Mouse (Mus musculus): Measurements from ENCODE around the gene Antxr2. TPM values are rescaled to one million over a fixed set of nuclear protein-coding genes. Genes with fewer than 3 reads are reported as not detected.

The Antxr2 gene
- total and polyA plus RNA-seq, 3 experiments = 3.6 to 4.0 (median 3.9) TPM

DNA sequence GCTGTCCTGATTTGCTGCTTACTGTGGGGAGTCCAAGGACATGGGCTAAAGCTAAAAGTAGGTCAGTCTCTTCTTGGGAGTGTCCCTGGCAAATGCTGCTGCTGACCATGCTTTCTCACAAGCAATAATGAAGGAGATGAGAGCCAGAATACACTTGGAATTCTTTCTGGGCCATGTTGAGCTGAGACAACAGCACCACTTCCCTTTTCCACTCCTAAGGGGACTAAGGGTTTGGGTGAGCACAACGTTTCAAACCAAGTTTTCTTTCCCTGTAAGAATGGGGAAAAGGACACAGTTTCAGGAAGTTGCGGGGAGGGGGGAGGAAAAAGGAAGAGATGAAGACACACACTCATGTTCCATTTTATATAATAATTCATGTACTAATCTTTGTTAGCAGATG lies 3.4 kb upstream of the Antxr2 start:
- no peak overlapping the region for H3K4me3 ChIP-seq (replicated peaks in 1 of 3; ENCODE audit: low read depth in 2 of 3, low read length in 2 of 3, poor library complexity in 1 of 3)
- no peaks in the 10 kb centered on the region for H3K9me3 ChIP-seq (replicated peaks; ENCODE audit: low read length)
- in situ Hi-C loops (cut with MboI; ENCODE audit: low pct_ligation_motif_present, low pct_unique_long_range_greater_than_20kb, low sequenced_read_pairs) (no loop called here), dilution Hi-C loops (cut with MboI; ENCODE audit: extremely low pct_ligation_motif_present, extremely low pct_unique_long_range_greater_than_20kb, low sequenced_read_pairs) (no loop called here)
- no peak overlapping the region for H3K9ac ChIP-seq (ENCODE audit: insufficient read depth, low read depth)
- no peak overlapping the region for H3K27ac ChIP-seq (ENCODE audit: insufficient read depth, low read depth)
- H3K36me3 ChIP-seq (replicated peaks in 1 of 2; ENCODE audit: control insufficient read depth in 1 of 2, insufficient read depth in 1 of 2, low read length in 1 of 2) = no peaks in the 10 kb centered on the region
- peaks cover 9% of the 10 kb centered on the region; the same call in 1 of the 2 replicates for H3K79me2 ChIP-seq (replicated peaks; ENCODE audit: control insufficient read depth, extremely low read depth, insufficient read depth, poor library complexity, severe bottlenecking)
- H3K4me2 ChIP-seq (ENCODE audit: insufficient read depth, low read depth, poor library complexity, severe bottlenecking) = no peak overlapping the region
- DNase-seq (ENCODE audit: extremely low read depth) = no peak
- no peaks in the 10 kb centered on the region for H3K27me3 ChIP-seq (replicated peaks)
- H3K4me1 ChIP-seq (ENCODE audit: control insufficient read depth in 1 of 2, insufficient read depth in 2 of 2) = peaks cover 13 to 29% of the 10 kb centered on the region in 2 experiments
- TF ChIP-seq HCFC1 (IDR thresholded peaks at IDR 0.05; ENCODE audit: low read depth, low read length) (no peak), MYC (IDR thresholded peaks at IDR 0.05; ENCODE audit: low read depth, low read length) (no peak), IRF4 (IDR thresholded peaks at IDR 0.05; ENCODE audit: low read depth, low read length) (no peak), SIN3A (IDR thresholded peaks at IDR 0.05; ENCODE audit: low read length) (no peak)

DNA sequence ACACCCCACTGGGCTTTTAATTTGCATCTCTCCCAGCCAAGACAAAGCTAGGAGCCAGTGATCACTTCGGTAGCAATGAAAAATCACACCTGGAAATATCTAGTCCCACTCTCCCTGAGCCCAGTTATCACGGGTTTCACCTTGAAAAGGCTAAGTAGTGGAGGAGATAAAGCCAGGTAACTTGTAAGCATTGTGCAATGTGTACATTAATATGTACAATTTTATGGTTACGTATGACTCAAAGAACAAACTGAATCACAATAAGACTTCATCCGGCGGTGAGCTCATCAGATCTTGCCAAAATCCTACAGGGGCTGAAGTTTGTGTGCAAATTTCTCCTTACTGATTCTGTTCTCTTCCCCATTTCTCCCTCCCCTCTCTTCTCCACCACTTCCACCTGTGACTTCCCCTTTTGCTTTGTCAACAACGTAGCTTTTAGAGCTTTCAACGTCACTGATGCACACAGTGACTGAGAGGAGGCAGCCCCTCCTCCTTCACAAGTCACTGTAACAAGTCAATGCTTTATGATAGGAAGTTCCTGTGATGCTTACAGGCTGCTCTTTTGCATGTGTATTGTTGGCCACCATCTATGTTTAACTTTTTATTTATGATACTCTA lies 2.1 kb upstream of the Antxr2 start:
- peaks cover 10% of the 10 kb centered on the region; the same call in 1 of the 2 replicates for H3K79me2 ChIP-seq (replicated peaks; ENCODE audit: control insufficient read depth, extremely low read depth, insufficient read depth, poor library complexity, severe bottlenecking)
- no peak overlapping the region for H3K4me2 ChIP-seq (ENCODE audit: insufficient read depth, low read depth, poor library complexity, severe bottlenecking)
- no peaks in the 10 kb centered on the region for H3K36me3 ChIP-seq (replicated peaks in 1 of 2; ENCODE audit: control insufficient read depth in 1 of 2, insufficient read depth in 1 of 2, low read length in 1 of 2)
- no peak overlapping the region for H3K4me3 ChIP-seq (replicated peaks in 1 of 3; ENCODE audit: low read depth in 2 of 3, low read length in 2 of 3, poor library complexity in 1 of 3)
- no peaks in the 10 kb centered on the region for H3K9me3 ChIP-seq (replicated peaks; ENCODE audit: low read length)
- no peak overlapping the region for H3K9ac ChIP-seq (ENCODE audit: insufficient read depth, low read depth)
- in situ Hi-C loops (cut with MboI; ENCODE audit: low pct_ligation_motif_present, low pct_unique_long_range_greater_than_20kb, low sequenced_read_pairs) = no loop called here
- peaks cover 13 to 36% of the 10 kb centered on the region in 2 experiments for H3K4me1 ChIP-seq (ENCODE audit: control insufficient read depth in 1 of 2, insufficient read depth in 2 of 2)
- no peaks in the 10 kb centered on the region for H3K27me3 ChIP-seq (replicated peaks)
- dilution Hi-C loops (cut with MboI; ENCODE audit: extremely low pct_ligation_motif_present, extremely low pct_unique_long_range_greater_than_20kb, low sequenced_read_pairs) = no loop called here
- DNase-seq (ENCODE audit: extremely low read depth) = peak; percentile 75
- no peak overlapping the region for H3K27ac ChIP-seq (ENCODE audit: insufficient read depth, low read depth)
- TF ChIP-seq CHD2 (IDR thresholded peaks at IDR 0.05; ENCODE audit: low read length) (no peak), BHLHE40 (IDR thresholded peaks at IDR 0.05; ENCODE audit: low read depth, low read length) (0 out of 2 replicates have a peak, but pooled peaks have one; percentile 8)

DNA sequence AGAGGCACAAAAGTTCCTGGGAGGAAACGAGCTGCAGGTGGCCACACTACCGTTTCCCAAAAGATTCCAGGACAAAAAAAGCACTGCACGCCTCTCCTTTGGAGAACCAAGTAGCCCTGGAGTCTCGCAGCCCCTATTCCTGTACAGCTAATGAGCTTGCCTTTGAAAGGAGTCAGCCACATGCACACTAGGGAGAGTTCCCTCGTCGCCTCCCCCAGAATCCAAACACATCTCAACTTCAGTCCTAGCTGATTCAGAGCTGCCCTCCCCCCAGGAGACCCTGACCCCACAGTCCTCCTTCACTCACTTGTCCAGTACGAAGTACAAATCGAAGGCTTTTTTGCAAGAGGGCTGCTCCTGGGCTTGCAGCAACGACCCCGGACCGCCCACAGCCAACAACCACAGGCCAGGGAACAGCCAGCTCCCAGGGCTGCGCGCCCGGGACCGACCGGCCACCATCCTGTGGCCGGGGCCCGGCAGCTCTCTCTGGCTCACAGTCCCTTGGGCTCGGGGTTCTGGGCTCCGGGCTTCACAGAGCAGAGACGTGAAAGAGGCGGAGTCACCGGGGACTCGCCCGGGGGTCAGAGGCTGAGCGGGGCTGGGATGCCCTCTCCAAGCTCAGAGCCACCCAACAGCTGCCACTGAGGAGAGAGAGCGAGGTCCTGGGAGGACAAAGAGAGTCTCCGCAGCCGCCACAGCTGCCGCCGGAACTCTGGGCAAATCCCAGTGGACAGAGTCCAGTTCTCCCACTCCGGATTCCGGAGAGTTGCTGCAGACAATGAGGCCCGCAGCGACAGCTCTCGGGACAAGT lies 547 bp downstream of the Antxr2 start:
- Histone ChIP-seq H3K79me2 (replicated peaks; ENCODE audit: control insufficient read depth, extremely low read depth, insufficient read depth, poor library complexity, severe bottlenecking) (peaks cover 10% of the 10 kb centered on the region; the same call in 1 of the 2 replicates), H3K4me2 (ENCODE audit: insufficient read depth, low read depth, poor library complexity, severe bottlenecking) (peak overlapping the region; percentile 80), H3K4me1 (ENCODE audit: control insufficient read depth in 1 of 2, insufficient read depth in 2 of 2) (peaks cover 13 to 36% of the 10 kb centered on the region in 2 experiments), H3K9ac (ENCODE audit: insufficient read depth, low read depth) (peak overlapping the region; percentile 57), H3K4me3 (replicated peaks in 1 of 3; ENCODE audit: low read depth in 2 of 3, low read length in 2 of 3, poor library complexity in 1 of 3) (peak overlapping the region; percentile 76 to 85 (median 77)), H3K9me3 (replicated peaks; ENCODE audit: low read length) (no peaks in the 10 kb centered on the region), H3K36me3 (replicated peaks in 1 of 2; ENCODE audit: control insufficient read depth in 1 of 2, insufficient read depth in 1 of 2, low read length in 1 of 2) (peaks cover 9 to 19% of the 10 kb centered on the region in 2 experiments), H3K27ac (ENCODE audit: insufficient read depth, low read depth) (peak overlapping the region; percentile 34), H3K27me3 (replicated peaks) (no peaks in the 10 kb centered on the region)
- in situ Hi-C loops (cut with MboI; ENCODE audit: low pct_ligation_motif_present, low pct_unique_long_range_greater_than_20kb, low sequenced_read_pairs) (no loop called here), dilution Hi-C loops (cut with MboI; ENCODE audit: extremely low pct_ligation_motif_present, extremely low pct_unique_long_range_greater_than_20kb, low sequenced_read_pairs) (no loop called here)
- DNase-seq (ENCODE audit: extremely low read depth) = peak; percentile 40
- no peak for TF ChIP-seq TCF12 (IDR thresholded peaks at IDR 0.05; ENCODE audit: low read depth, low read length)
- peak; percentile 17; the same call in 1 of the 2 replicates for TF ChIP-seq ZMIZ1 (IDR thresholded peaks at IDR 0.05; ENCODE audit: low read depth, low read length)
- no peak for TF ChIP-seq BHLHE40 (IDR thresholded peaks at IDR 0.05; ENCODE audit: low read depth, low read length)
- no peak for TF ChIP-seq MYC (IDR thresholded peaks at IDR 0.05; ENCODE audit: low read depth, low read length)
- no peak for TF ChIP-seq ELF1 (IDR thresholded peaks at IDR 0.05; ENCODE audit: low read depth, low read length)
- no peak for TF ChIP-seq USF1 (IDR thresholded peaks at IDR 0.05; ENCODE audit: low read depth, low read length)
- TF ChIP-seq POLR2A (IDR thresholded peaks at IDR 0.05; ENCODE audit: low read depth, low read length) = no peak; the same call in 1 of the 2 replicates
- TF ChIP-seq UBTF (IDR thresholded peaks at IDR 0.05; ENCODE audit: low read depth, low read length) = peak; percentile 12; the same call in 1 of the 2 replicates
- TF ChIP-seq ZNF384 (IDR thresholded peaks at IDR 0.05; ENCODE audit: low read depth, low read length) = no peak
- no peak for TF ChIP-seq EP300 (IDR thresholded peaks at IDR 0.05; ENCODE audit: low read length)
- no peak; the same call in 1 of the 2 replicates for TF ChIP-seq SMC3 (IDR thresholded peaks at IDR 0.05; ENCODE audit: low read depth, low read length)
- no peak for TF ChIP-seq POLR2AphosphoS2 (IDR thresholded peaks at IDR 0.05; ENCODE audit: low read depth, low read length)

All from CH12.LX (cell line).